Mouse (Mus musculus) liver, embryonic 14.5 days (tissue): ENCODE data around the gene Nol3.

Source experiments
- CTCF ChIP-seq: IDR thresholded peaks from 2 replicates; pipeline ENCODE4 v1.5.1; 2016; ENCODE audit warnings: antibody characterized with exemption, low read depth, control low read depth
- EP300 ChIP-seq: IDR thresholded peaks from 2 replicates; pipeline ENCODE4 v1.6.1; 2016; ENCODE audit warnings: antibody characterized with exemption, low read depth

DNA sequence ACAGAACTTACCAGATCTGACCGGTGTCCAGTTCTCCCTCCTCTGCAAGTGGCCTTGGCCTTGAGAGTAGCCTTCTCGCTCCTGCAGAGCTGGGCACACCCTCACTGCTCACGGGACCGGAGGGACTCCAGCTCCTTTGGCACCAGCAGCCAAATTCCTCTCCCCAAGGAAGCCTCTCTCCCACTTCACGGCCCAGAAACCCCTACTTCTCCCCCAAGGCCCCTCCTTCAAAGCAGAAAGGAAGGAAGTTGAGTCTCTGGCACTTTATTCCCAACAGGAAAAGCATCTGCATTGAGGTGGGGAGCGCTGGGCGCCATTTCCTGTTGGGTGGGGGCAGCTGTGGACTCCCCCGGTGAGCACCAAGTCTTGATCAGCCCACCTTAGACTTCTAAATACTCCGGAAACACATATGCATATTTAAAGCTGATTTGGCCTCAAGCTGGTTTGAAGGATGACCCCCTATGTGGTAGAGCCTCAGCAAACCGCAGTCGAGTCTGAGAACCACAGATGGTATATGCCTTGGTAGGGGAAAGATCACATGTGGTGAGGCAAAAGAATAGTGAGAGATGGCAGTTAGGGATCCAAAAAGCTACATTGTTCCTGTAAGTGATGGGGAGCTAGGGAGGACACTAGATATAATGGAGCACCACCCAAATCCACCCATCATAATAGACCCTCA, 20.1 kb downstream of the Nol3 start, which contains the start of gene Exoc3l:
- TF ChIP-seq EP300: no peak
- TF ChIP-seq CTCF: no peak
